Mouse (Mus musculus): ENCODE data around the gene Myo3b.

Gene Myo3b

GRCm38 (mm10) chr2:70456205-70456604 lies 417.3 kb downstream of the Myo3b start:
- DNase-seq (ENCODE audit: low spot score), result no peak

DNA sequence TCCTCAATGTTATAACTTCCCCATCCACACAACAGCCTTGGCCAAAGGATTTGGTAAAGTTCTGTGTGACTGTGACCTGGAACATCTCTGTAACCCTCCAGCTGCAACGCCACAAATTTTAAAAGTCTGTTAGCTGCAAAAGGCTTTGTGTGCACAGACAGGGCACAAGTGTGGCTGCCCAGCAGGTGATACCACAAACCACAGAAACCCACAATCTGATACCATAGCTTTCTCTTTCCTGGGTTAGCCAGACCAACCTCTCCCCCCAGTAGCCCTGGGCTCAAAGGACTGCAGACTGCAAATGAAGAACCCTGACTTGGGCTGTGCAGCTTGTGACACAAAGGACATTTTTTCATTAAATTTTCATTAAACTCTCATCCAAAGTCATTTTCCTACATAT lies 424.7 kb downstream of the Myo3b start:
- DNase-seq (ENCODE audit: low spot score), result no peak

- no peak for DNase-seq (ENCODE audit: low spot score)
Observed at GRCm38 (mm10) chr2:70471136-70471535, 432.2 kb downstream of the Myo3b start.

DNA sequence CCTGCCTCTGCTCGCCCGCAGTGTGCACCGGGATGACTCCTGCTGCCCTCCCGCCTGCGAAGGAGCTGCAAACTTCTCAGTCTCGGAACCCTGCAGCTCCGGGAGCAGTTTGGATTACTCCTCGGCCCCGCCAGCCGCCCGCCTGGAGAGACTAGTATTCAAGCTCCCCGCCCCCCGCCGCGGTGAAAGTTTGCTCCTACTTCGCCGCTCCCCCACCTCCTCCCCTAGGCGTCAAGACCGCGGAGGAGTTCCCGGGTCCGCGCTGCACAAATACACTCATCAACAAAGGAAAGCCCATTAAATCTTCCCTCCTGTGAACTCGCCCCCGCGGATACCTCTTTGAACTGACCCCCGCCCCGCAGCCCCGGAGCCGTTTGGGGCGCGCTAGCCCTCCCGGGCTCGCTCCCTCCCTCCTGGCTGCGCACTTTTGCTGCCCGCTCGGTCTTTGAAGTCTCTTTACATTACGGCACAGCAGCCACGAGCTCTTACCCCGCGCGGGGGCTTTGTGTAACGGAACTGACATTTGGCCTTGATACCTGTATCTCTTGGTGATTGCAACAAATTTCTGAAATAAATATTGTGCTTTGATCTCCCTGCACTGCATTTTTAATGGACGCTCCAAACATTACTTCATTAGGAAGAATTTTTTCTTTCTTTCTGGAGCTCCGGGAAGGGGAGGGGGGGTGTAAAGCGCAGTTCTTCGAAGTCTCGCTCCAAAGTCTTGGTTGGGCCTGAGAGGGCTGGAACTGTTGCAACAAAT lies 433.1 kb downstream of the Myo3b start:
- DNase-seq (ENCODE audit: low spot score), result peak; percentile 9
